Mouse (Mus musculus): ENCODE measurements at regions not wholly inside any gene's neighbourhood (a gene's known extent, or its start where the extent isn't known, plus 50 kb on each side); places are given as distances from the start of the nearest gene placed in this dataset.
"Not testable (repeated sequence)": the region's sequence is repeated elsewhere in the genome, so short reads cannot be mapped to it uniquely, and the experiment has no call there.

GRCm38 (mm10) chr5:75405496-75405895 lies 169.2 kb upstream of the Kit start:
- in situ Hi-C loops (cut with MboI, MseI), result no loop called here

GRCm38 (mm10) chr5:75407686-75408085 lies 167.0 kb upstream of the Kit start:
- in situ Hi-C loops (cut with MboI, MseI), result no loop called here

- in situ Hi-C loops (cut with MboI, MseI), result no loop called here
Measured at GRCm38 (mm10) chr5:75410240-75411186, 164.2 kb upstream of the Kit start.

GRCm38 (mm10) chr5:75419282-75419681 lies 155.4 kb upstream of the Kit start:
- in situ Hi-C loops (cut with MboI, MseI), result not testable (repeated sequence)

- in situ Hi-C loops (cut with MboI, MseI), result no loop called here
Measured at GRCm38 (mm10) chr5:75432885-75433284, 141.8 kb upstream of the Kit start.

- in situ Hi-C loops (cut with MboI, MseI), result no loop called here
Measured at GRCm38 (mm10) chr5:75437924-75438323, 136.8 kb upstream of the Kit start.

GRCm38 (mm10) chr5:75444024-75444604 lies 130.6 kb upstream of the Kit start:
- in situ Hi-C loops (cut with MboI, MseI), result no loop called here

GRCm38 (mm10) chr5:75446386-75446785 lies 128.3 kb upstream of the Kit start:
- in situ Hi-C loops (cut with MboI, MseI), result no loop called here

GRCm38 (mm10) chr5:75449913-75450525 lies 124.7 kb upstream of the Kit start:
- in situ Hi-C loops (cut with MboI, MseI), result no loop called here

GRCm38 (mm10) chr5:75450564-75450963 lies 124.2 kb upstream of the Kit start:
- in situ Hi-C loops (cut with MboI, MseI), result no loop called here

GRCm38 (mm10) chr5:75451081-75451480 lies 123.6 kb upstream of the Kit start:
- in situ Hi-C loops (cut with MboI, MseI), result no loop called here

GRCm38 (mm10) chr5:75451693-75452092 lies 123.0 kb upstream of the Kit start:
- in situ Hi-C loops (cut with MboI, MseI), result no loop called here

GRCm38 (mm10) chr5:75453757-75454390 lies 120.8 kb upstream of the Kit start:
- in situ Hi-C loops (cut with MboI, MseI), result no loop called here

GRCm38 (mm10) chr5:75454961-75455541 lies 119.7 kb upstream of the Kit start:
- in situ Hi-C loops (cut with MboI, MseI), result no loop called here

GRCm38 (mm10) chr5:75457403-75457802 lies 117.3 kb upstream of the Kit start:
- in situ Hi-C loops (cut with MboI, MseI), result no loop called here

GRCm38 (mm10) chr5:75458317-75458716 lies 116.4 kb upstream of the Kit start:
- in situ Hi-C loops (cut with MboI, MseI), result no loop called here

- in situ Hi-C loops (cut with MboI, MseI), result loop anchor here in 1 of 2 experiments (10.0 kb wide), 1 partner anchor 225 kb away; no protein-coding TSS in a partner anchor
Measured at GRCm38 (mm10) chr5:75459758-75460354, 114.9 kb upstream of the Kit start.

GRCm38 (mm10) chr5:75460414-75461025 lies 114.2 kb upstream of the Kit start:
- in situ Hi-C loops (cut with MboI, MseI), result loop anchor here in 1 of 2 experiments (10.0 kb wide), 1 partner anchor 226 kb away; no protein-coding TSS in a partner anchor

- in situ Hi-C loops (cut with MboI, MseI), result loop anchor here in 1 of 2 experiments (10.0 kb wide), 1 partner anchor 227 kb away; no protein-coding TSS in a partner anchor
Measured at GRCm38 (mm10) chr5:75461368-75461767, 113.3 kb upstream of the Kit start.

- in situ Hi-C loops (cut with MboI, MseI), result loop anchor here in 1 of 2 experiments (10.0 kb wide), 1 partner anchor 229 kb away; no protein-coding TSS in a partner anchor
Measured at GRCm38 (mm10) chr5:75463591-75463990, 111.1 kb upstream of the Kit start.

Data from T-helper 17 cell (primary cell).